Mouse (Mus musculus): Measurements from ENCODE around the gene Coq2. TPM values are rescaled to one million over a fixed set of nuclear protein-coding genes. Genes with fewer than 3 reads are reported as not detected.

The Coq2 gene
- 49.6 and 56.0 TPM in 2 replicates for polyA plus RNA-seq (2016; fragmentation: Nextera tagmentation; extraction: Ambion mirVana)

DNA sequence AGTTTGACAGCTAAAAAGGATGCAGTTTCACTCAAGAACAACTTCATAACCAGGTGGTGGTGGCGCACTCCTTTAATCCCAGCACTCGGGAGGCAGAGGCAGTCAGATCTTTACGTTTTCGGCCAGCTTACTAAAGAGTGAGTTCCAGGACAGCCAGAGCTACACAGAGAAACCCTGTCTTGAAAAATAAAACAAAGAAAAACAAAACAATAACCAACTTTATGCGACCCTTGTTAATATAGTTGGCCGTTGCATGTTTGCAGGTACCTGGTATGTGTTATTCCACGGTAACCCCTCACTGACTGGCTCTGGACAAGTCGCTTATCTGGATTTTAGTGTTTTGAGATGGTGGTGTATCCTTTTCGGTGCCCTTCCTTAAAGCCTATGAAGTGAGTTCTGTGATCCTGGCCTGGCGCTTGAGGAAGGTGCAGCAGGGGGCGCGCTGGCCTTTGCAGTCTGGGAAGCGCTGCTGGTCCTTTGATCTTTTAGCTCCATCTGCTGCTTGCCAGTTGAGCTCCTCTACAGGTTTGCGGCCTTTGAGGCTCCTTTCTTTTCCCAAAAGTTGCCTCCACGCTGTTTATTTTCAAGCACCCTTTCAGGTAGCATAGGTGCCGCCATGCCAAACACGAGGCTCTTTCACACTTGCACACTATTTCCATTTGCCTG, at the start of gene Coq2:
Gene Coq2, minus strand, starts transcription at position 430 of the 666 bp plus-strand sequence.
- WGBS = 11% methylated on average over 17 of the region's 17 CpGs
- Histone ChIP-seq H3K27ac (peak within 1 kb of the TSS; percentile 95), H3K4me1 (replicated peaks) (peaks cover 23% of the 10 kb centered on the region)

DNA sequence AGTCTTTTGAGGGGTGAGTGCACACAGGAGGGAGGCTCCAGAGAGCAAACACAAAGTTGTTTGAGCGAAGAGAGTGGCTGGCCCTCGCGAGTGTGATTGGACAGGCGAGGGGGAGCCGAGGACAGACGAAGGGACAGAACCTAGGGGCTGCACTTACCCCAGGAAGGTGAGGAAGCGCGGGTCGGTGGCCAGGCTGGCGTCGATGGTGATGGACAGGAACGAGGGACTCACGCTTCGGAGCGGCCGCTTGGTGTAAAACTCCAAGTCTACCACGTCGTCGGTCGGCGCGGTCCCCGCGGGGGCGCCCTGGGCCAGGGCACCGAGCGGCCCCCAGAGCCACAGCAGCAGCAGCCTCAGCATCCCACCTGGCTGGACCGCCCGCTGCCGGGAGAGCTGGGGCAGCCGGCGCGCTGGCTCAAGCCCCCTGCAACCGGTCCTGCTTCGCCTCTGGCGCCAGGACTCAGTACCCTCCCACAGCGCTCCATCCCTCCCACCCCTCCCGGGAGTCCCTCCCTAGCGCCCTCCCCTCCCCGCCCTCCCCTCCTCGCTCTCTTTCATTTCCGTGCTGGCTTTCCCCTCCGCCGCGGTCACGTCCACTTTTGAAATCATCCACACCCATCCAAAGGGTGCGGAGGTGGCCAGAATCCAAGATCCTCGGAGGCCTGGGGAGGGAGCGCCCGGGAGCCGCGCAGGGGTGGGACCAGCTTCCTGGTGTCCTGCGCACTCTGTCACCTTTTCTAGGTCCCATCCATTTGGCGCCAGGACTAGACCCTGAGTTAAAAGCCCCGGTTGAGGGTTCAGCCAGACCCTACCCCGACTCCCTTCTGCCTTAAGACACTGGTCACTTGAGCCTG, 44.5 kb upstream of the Coq2 start, which contains the start of gene Hpse:
Gene Hpse, minus strand, starts transcription at position 482 of the 854 bp plus-strand sequence.
- under 1% methylated on average over 55 of the region's 56 CpGs for WGBS
- H3K27me3 ChIP-seq (ENCODE audit: insufficient read depth, poor library complexity, severe bottlenecking) = peaks cover 46% of the 10 kb centered on the region
- peak within 1 kb of the TSS; percentile 80 for H3K27ac ChIP-seq
- no peaks in the 10 kb centered on the region for H3K36me3 ChIP-seq
- peak within 1 kb of the TSS; percentile 66 for H3K4me3 ChIP-seq
- H3K9me3 ChIP-seq = peaks cover 5% of the 10 kb centered on the region; the same call in 1 of the 2 replicates
- H3K4me1 ChIP-seq (replicated peaks) = peaks cover 20% of the 10 kb centered on the region
- peak; percentile 59 for DNase-seq (ENCODE audit: low spot score)

More for the DNA sequence above, at the start of gene Coq2:
- peak; percentile 86 for DNase-seq (ENCODE audit: low spot score)
- H3K9me3 ChIP-seq = no peaks in the 10 kb centered on the region
- H3K36me3 ChIP-seq = peaks cover 10% of the 10 kb centered on the region
- no peaks in the 10 kb centered on the region for H3K27me3 ChIP-seq (ENCODE audit: insufficient read depth, poor library complexity, severe bottlenecking)
- H3K4me3 ChIP-seq = peak within 1 kb of the TSS; percentile 82

DNA sequence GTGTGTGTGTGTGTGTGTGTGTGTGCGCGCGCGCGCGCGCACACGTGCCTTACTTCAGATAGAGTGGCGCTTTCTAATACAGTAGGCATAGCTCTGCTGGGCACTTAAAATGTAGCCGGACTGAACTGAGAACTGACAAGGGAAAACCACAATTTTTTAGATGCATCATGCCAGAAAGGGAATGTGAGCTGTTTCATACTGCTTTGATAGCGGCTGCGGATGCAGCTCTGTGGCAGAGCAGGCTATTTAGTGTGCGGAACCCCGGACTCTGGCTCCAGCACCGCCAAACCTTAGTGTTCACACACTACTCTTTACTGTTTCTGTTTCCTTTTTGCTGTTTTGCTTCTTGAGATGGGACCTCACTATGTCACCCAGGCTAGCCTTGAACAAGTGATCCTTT, 41.8 kb upstream of the Coq2 start:
- Histone ChIP-seq H3K4me3 (no peak overlapping the region), H3K27ac (no peak overlapping the region), H3K27me3 (ENCODE audit: insufficient read depth, poor library complexity, severe bottlenecking) (peaks cover 41% of the 10 kb centered on the region), H3K4me1 (replicated peaks) (peaks cover 30% of the 10 kb centered on the region), H3K36me3 (no peaks in the 10 kb centered on the region), H3K9me3 (no peaks in the 10 kb centered on the region)
- no peak for DNase-seq (ENCODE audit: low spot score)
- 95% methylated on average over 15 of the region's 15 CpGs for WGBS

DNA sequence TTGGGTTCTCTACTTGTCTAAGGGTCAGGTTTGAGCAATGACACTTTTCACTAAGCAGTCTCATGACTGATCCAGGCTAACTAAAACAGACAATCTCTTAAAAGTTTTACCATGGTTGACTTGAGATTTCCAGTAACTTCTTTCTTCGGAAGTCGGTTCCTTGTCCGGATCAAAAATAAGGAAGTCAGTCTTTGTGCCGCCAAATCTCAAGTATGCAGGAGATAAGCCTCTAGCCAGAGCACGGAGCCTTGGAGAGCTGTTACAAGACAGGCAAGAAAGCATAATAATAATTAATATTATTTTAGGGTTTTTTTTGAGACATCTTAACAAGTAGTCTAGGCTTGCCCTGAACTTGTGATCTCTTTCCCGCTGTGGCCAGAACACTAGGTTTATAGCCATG, 36.3 kb upstream of the Coq2 start:
- DNase-seq (ENCODE audit: low spot score) = no peak
- no peak overlapping the region for H3K4me3 ChIP-seq
- 0 out of 2 replicates have a peak, but pooled peaks cover 2% of the 10 kb centered on the region for H3K9me3 ChIP-seq
- H3K27me3 ChIP-seq (ENCODE audit: insufficient read depth, poor library complexity, severe bottlenecking) = no peaks in the 10 kb centered on the region
- no peak overlapping the region for H3K27ac ChIP-seq
- H3K4me1 ChIP-seq (replicated peaks) = peaks cover 15% of the 10 kb centered on the region
- H3K36me3 ChIP-seq = no peaks in the 10 kb centered on the region
- WGBS = 95% methylated on average over 6 of the region's 6 CpGs

DNA sequence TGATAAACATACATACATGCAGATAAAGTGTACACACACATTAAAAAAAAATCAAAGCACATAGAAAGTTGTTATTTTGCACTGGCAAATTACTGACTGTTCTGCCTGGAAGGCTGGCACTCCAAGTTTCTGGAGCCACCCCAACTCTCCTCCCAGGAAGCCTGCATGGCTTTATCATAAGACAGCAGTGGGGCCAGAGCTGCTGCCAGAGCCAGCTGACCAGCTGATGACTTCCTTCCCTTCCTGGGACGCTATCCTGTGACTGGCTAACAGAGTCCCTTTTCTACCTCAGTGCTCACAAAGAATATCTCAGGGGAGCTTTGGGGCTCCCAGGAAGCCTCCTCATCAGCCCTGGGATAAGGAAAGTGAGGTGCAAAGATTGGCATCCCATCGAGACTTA, 35.1 kb upstream of the Coq2 start:
- Histone ChIP-seq H3K27ac (no peak overlapping the region), H3K4me1 (replicated peaks) (peaks cover 18% of the 10 kb centered on the region), H3K9me3 (0 out of 2 replicates have a peak, but pooled peaks cover 2% of the 10 kb centered on the region), H3K36me3 (no peaks in the 10 kb centered on the region), H3K27me3 (ENCODE audit: insufficient read depth, poor library complexity, severe bottlenecking) (no peaks in the 10 kb centered on the region), H3K4me3 (no peak overlapping the region)
- 58% methylated on average over 2 of the region's 2 CpGs for WGBS
- DNase-seq (ENCODE audit: low spot score) = no peak

DNA sequence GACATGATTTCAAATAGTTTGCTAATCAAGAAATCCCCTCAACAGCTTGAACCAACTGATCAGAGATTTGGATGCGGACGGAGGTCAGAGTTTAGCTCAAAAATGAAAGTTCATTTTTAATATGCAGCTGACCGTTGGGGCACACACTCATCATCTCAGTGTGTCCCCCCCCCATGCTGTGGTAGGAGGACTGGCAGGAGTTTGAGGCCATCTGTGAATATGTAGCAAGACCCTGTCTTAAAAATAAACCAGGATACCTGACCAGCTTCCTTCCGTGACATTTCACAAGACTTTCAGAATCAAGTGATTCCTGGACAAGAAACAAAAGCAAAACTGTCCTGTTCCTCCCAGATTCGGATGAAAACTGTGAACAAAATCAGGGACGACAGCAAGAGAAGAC, 34.1 kb upstream of the Coq2 start:
- DNase-seq (ENCODE audit: low spot score) = no peak
- Histone ChIP-seq H3K4me1 (replicated peaks) (peaks cover 16% of the 10 kb centered on the region), H3K4me3 (no peak overlapping the region), H3K9me3 (0 out of 2 replicates have a peak, but pooled peaks cover 4% of the 10 kb centered on the region), H3K27ac (no peak overlapping the region), H3K36me3 (no peaks in the 10 kb centered on the region), H3K27me3 (ENCODE audit: insufficient read depth, poor library complexity, severe bottlenecking) (no peaks in the 10 kb centered on the region)
- WGBS = 91% methylated on average over 6 of the region's 6 CpGs

DNA sequence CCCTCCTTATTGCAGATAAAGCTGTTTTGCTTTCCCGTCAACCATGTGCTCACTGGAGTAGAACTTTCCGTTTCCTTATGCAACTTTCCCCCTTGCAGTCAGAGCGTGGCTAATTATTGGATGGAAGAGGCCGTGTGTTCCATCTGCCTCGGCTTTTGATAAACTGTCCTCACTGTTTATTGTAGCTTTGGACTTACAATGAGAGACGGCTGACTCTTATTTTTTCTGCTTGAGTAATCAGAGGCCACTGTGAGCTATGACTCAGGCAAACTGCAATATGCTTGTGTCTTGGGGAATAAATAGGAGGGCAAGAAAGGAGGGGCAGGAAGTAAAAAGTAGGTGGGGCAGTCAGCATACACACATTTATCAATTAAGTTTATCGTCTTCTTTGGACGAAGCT, 31.7 kb upstream of the Coq2 start:
- H3K4me3 ChIP-seq = no peak overlapping the region
- WGBS = 43% methylated on average over 8 of the region's 8 CpGs
- no peaks in the 10 kb centered on the region for H3K36me3 ChIP-seq
- H3K9me3 ChIP-seq = 0 out of 2 replicates have a peak, but pooled peaks cover 4% of the 10 kb centered on the region
- no peak for DNase-seq (ENCODE audit: low spot score)
- no peaks in the 10 kb centered on the region for H3K27me3 ChIP-seq (ENCODE audit: insufficient read depth, poor library complexity, severe bottlenecking)
- H3K4me1 ChIP-seq (replicated peaks) = peaks cover 7% of the 10 kb centered on the region
- H3K27ac ChIP-seq = no peak overlapping the region

DNA sequence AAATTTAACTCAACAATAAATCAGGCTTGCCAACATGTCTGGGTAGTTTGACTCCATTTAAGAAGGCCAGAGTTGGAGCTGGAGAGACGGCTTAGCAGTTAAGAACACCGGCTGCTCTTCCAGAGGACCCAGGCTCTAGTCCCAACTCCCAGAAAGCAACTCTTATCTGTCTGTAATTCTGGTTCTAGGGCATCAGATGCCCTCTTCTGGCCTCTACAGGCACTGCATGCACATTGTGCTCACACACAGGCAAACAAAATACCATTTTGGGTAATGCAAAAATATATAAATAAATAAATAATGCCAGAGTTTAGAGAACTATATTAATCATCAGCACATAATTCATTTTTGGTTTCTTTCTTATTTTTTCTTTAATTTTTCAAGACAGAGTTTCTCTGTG, 29.3 kb upstream of the Coq2 start:
- H3K27me3 ChIP-seq (ENCODE audit: insufficient read depth, poor library complexity, severe bottlenecking) = no peaks in the 10 kb centered on the region
- peaks cover 7% of the 10 kb centered on the region for H3K4me1 ChIP-seq (replicated peaks)
- no peak overlapping the region for H3K4me3 ChIP-seq
- no peak for DNase-seq (ENCODE audit: low spot score)
- no peak overlapping the region for H3K27ac ChIP-seq
- 0 out of 2 replicates have a peak, but pooled peaks cover 4% of the 10 kb centered on the region for H3K9me3 ChIP-seq
- no peaks in the 10 kb centered on the region for H3K36me3 ChIP-seq
- WGBS = 96% methylated on average over 2 of the region's 2 CpGs

DNA sequence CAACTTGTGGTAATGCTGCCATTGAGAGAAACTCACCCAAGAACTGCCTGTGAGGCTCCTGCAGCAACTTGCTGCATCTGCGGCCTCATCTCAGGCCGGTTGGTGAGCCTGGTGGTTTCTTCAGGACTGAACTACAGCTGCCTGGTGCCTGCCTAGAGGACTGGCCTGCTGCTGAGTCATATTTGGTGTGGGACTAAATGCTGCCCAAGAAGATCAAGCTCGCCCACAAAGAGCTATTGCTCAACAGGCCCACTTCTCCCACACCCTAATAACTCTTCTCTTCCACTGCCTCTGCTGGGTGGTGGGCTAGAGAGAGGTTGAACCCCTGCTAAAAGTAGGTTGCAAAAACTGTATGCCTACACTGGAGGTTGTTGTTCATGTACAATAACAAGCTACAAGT, 27.4 kb upstream of the Coq2 start:
- peaks cover 7% of the 10 kb centered on the region for H3K4me1 ChIP-seq (replicated peaks)
- H3K27me3 ChIP-seq (ENCODE audit: insufficient read depth, poor library complexity, severe bottlenecking) = no peaks in the 10 kb centered on the region
- WGBS = 90% methylated on average over 3 of the region's 3 CpGs

DNA sequence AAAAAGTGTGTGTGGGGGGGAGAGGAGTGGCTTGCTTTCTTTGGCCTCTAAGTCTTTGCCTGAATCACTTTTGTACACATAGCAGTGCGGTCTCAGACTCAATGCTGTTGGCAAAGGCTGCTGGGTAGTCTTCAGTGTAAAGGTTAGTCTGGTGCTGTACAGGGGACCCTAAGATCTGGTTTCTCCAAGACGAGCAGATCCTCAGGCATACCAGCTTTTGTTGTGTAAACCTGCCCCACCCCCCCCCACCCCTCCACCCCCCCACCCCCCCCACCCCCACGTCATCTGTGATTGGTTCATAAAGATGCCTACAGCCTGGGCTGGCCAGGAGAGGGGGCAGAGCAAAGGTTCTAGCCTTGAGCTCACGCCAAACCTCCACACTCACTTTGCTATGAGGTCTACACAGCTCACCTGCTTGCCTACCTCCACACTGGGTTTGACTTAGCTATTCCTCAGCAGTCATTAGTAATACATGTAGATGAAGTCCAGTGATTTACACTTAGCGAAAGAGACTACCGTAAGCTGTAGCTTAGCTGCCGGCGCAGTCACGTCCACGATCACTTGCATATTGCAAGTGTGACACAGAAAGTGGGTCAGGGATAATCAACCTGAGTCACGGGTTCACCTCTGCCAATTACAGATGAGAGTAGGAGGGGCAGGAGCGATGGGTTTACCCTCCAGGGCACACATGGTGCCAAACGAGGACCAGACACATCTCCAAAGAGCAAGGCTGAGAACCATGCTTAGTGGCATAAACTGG, 26.1 kb upstream of the Coq2 start:
- Histone ChIP-seq H3K9me3 (0 out of 2 replicates have a peak, but pooled peaks cover 2% of the 10 kb centered on the region), H3K4me1 (replicated peaks) (peaks cover 1% of the 10 kb centered on the region), H3K27me3 (ENCODE audit: insufficient read depth, poor library complexity, severe bottlenecking) (no peaks in the 10 kb centered on the region), H3K27ac (no peak overlapping the region), H3K4me3 (no peak overlapping the region), H3K36me3 (no peaks in the 10 kb centered on the region)
- no peak for DNase-seq (ENCODE audit: low spot score)
- WGBS = 87% methylated on average over 13 of the region's 13 CpGs

More for the DNA sequence above, 27.4 kb upstream of the Coq2 start:
- Histone ChIP-seq H3K27ac (no peak overlapping the region), H3K9me3 (0 out of 2 replicates have a peak, but pooled peaks cover 4% of the 10 kb centered on the region), H3K36me3 (no peaks in the 10 kb centered on the region), H3K4me3 (no peak overlapping the region)
- DNase-seq (ENCODE audit: low spot score) = no peak

DNA sequence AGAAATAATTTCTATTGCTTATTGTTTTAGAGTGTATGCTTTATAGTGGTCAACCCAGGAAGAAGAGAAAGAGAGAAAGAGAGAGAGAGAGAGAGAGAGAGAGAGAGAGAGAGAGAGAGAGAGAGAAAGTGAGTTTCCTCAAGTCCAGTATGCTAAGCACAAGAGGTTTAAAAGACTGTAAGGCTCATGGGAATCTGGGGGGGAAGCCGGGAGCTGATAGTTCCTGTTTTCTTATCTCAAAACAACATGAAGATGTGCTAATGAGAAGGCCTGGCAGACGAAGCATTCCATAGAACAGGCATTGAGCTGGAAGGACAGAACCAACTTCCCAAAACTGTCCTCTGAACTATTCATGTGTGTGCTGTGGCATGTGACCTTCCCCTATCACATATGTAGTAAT, 22.9 kb upstream of the Coq2 start:
- H3K4me1 ChIP-seq (replicated peaks) = no peaks in the 10 kb centered on the region
- H3K27me3 ChIP-seq (ENCODE audit: insufficient read depth, poor library complexity, severe bottlenecking) = no peaks in the 10 kb centered on the region
- no peak overlapping the region for H3K27ac ChIP-seq
- 76% methylated on average over 2 of the region's 2 CpGs for WGBS
- no peaks in the 10 kb centered on the region for H3K36me3 ChIP-seq
- no peak overlapping the region for H3K4me3 ChIP-seq
- no peaks in the 10 kb centered on the region for H3K9me3 ChIP-seq
- DNase-seq (ENCODE audit: low spot score) = no peak

DNA sequence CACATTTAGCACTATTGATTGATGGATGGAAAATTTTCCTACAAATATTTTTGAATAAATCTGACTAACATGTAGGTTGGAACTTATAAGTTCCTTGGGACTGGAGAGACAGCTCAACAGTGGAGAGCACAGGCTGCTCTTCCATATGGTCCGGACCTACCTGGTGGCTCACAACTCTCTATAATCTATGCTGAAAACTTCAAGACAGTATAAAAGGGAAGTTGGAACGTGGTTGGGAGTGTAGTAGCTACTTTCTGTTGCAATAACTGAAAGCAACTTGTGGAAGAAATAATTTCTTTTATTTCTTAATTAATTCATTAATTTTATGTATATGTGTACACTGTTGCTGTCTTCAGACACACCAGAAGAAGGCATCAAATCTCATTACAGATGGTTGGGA, 22.5 kb upstream of the Coq2 start:
- Histone ChIP-seq H3K9me3 (no peaks in the 10 kb centered on the region), H3K27ac (no peak overlapping the region), H3K4me3 (no peak overlapping the region), H3K4me1 (replicated peaks) (no peaks in the 10 kb centered on the region), H3K36me3 (no peaks in the 10 kb centered on the region), H3K27me3 (ENCODE audit: insufficient read depth, poor library complexity, severe bottlenecking) (no peaks in the 10 kb centered on the region)
- 79% methylated on average over 2 of the region's 2 CpGs for WGBS
- no peak for DNase-seq (ENCODE audit: low spot score)

Measured in hindbrain, embryonic 10.5 days (tissue).